Mouse (Mus musculus) stomach, embryonic 14.5 days (tissue): ENCODE data around the gene Acd. TPM values are rescaled to one million over a fixed set of nuclear protein-coding genes. Genes with fewer than 3 reads are reported as not detected.

Experiments
- ATAC-seq: fragments of 200-750 bp; cut with Nextera tagmentation; 2 replicates; pipeline ENCODE4 v1.8.0; 2017; ENCODE audit warnings: low read depth, moderate TSS enrichment; ENCODE audit not compliant: insufficient number of reproducible peaks, insufficient read depth, low FRiP score
- H3K27ac ChIP-seq: fragments of 300-500 bp; sonication (generic); 2 replicates; pipeline ENCODE4 v1.5.1; 2014; ENCODE audit warnings: mild to moderate bottlenecking, low read length, moderate library complexity, mixed read lengths
- H3K27me3 ChIP-seq: fragments of 300-500 bp; sonication (generic); 2 replicates; pipeline ENCODE4 v1.6.1; 2014; ENCODE audit warnings: low read length, control low read depth, mixed read lengths; ENCODE audit not compliant: control insufficient read depth, insufficient read depth
- H3K36me3 ChIP-seq: fragments of 300-500 bp; sonication (generic); 2 replicates; pipeline ENCODE4 v1.6.1; 2014; ENCODE audit warnings: mild to moderate bottlenecking, control low read depth, low read length, moderate library complexity, mixed read lengths; ENCODE audit not compliant: control insufficient read depth, insufficient read depth
- H3K4me1 ChIP-seq: fragments of 300-500 bp; sonication (generic); 2 replicates; pipeline ENCODE4 v1.6.1; 2014; ENCODE audit warnings: low read length, control low read depth, mixed read lengths; ENCODE audit not compliant: control insufficient read depth, insufficient read depth
- H3K4me2 ChIP-seq: fragments of 300-500 bp; sonication (generic); replicated peaks from 2 replicates; pipeline ENCODE4 v1.6.1; 2014; ENCODE audit warnings: low read depth, low read length, control low read depth
- H3K4me3 ChIP-seq: fragments of 300-500 bp; sonication (generic); 2 replicates; pipeline ENCODE4 v1.5.1; 2014; ENCODE audit warnings: low read depth, low read length, control low read depth
- H3K9ac ChIP-seq: fragments of 300-500 bp; sonication (generic); replicated peaks from 2 replicates; pipeline ENCODE4 v1.6.1; 2014; ENCODE audit warnings: low read depth, mild to moderate bottlenecking, control low read depth, low read length, moderate library complexity, mixed read lengths
- H3K9me3 ChIP-seq: fragments of 300-500 bp; sonication (generic); 2 replicates; pipeline ENCODE4 v1.6.1; 2016; ENCODE audit warnings: low read depth, low read length, control low read depth; ENCODE audit not compliant: control insufficient read depth
- WGBS: fragments of 180-500 bp; shearing (Covaris S2); extraction: QIAGEN DNeasy Blood & Tissue Kit; methylation state at CpG from one replicate; pipeline ENCODE4 v1.1.7; 2014; 5-methylcytosine and 5-hydroxymethylcytosine counted together
- polyA plus RNA-seq: library from polyadenylated mRNA; unstranded; fragments of >200 nt; fragmentation: Nextera tagmentation; extraction: Ambion mirVana; gene quantifications from 2 replicates; pipeline ENCODE4 v1.2.1, GENCODE M21; 2014

Gene Acd
- polyA plus RNA-seq, 1 experiment from 2014 or later: 63.5 TPM

GRCm38 (mm10) chr8:105719637-105720036, 18.7 kb upstream of the Acd start:
- Histone ChIP-seq H3K27ac (no peak overlapping the region), H3K9me3 (no peaks in the 10 kb centered on the region), H3K36me3 (peaks cover 5% of the 10 kb centered on the region; the same call in 1 of the 2 replicates), H3K9ac (no peak overlapping the region), H3K27me3 (no peaks in the 10 kb centered on the region), H3K4me2 (no peak overlapping the region), H3K4me1 (no peaks in the 10 kb centered on the region), H3K4me3 (no peak overlapping the region)
- 87% methylated on average over 4 of the region's 4 CpGs for WGBS
- no peak for ATAC-seq

GRCm38 (mm10) chr8:105716302-105716945, 15.5 kb upstream of the Acd start:
- WGBS: 88% methylated on average over 15 of the region's 15 CpGs
- Histone ChIP-seq H3K36me3 (peaks cover 5% of the 10 kb centered on the region; the same call in 1 of the 2 replicates), H3K27ac (no peak overlapping the region), H3K9ac (no peak overlapping the region), H3K27me3 (no peaks in the 10 kb centered on the region), H3K4me3 (no peak overlapping the region), H3K4me1 (no peaks in the 10 kb centered on the region), H3K4me2 (no peak overlapping the region), H3K9me3 (no peaks in the 10 kb centered on the region)
- ATAC-seq: no peak

- ATAC-seq: no peak; the same call in 1 of the 2 replicates
- Histone ChIP-seq H3K4me1 (no peaks in the 10 kb centered on the region), H3K36me3 (0 out of 2 replicates have a peak, but pooled peaks cover 5% of the 10 kb centered on the region), H3K9ac (no peak overlapping the region), H3K4me2 (no peak overlapping the region), H3K4me3 (no peak overlapping the region), H3K9me3 (no peaks in the 10 kb centered on the region), H3K27ac (peak overlapping the region; percentile 67; the same call in 1 of the 2 replicates), H3K27me3 (no peaks in the 10 kb centered on the region)
- 62% methylated on average over 6 of the region's 6 CpGs for WGBS
Observed at GRCm38 (mm10) chr8:105715042-105715441, 14.1 kb upstream of the Acd start.

GRCm38 (mm10) chr8:105714139-105714538, 13.2 kb upstream of the Acd start:
- Histone ChIP-seq H3K4me1 (no peaks in the 10 kb centered on the region), H3K4me3 (no peak overlapping the region)
- WGBS: 9% methylated on average over 3 of the region's 3 CpGs

GRCm38 (mm10) chr8:105712286-105712685, 11.4 kb upstream of the Acd start:
- 79% methylated on average over 3 of the region's 3 CpGs for WGBS
- no peak overlapping the region for H3K9ac ChIP-seq
- peaks cover 2% of the 10 kb centered on the region; the same call in 1 of the 2 replicates for H3K4me1 ChIP-seq
- H3K4me2 ChIP-seq: no peak overlapping the region
- H3K4me3 ChIP-seq: no peak overlapping the region
- ATAC-seq: no peak
- H3K27me3 ChIP-seq: no peaks in the 10 kb centered on the region
- 0 out of 2 replicates have a peak, but pooled peaks cover 5% of the 10 kb centered on the region for H3K36me3 ChIP-seq
- H3K9me3 ChIP-seq: no peaks in the 10 kb centered on the region
- no peak overlapping the region for H3K27ac ChIP-seq

More at GRCm38 (mm10) chr8:105714139-105714538, 13.2 kb upstream of the Acd start:
- no peaks in the 10 kb centered on the region for H3K9me3 ChIP-seq
- 0 out of 2 replicates have a peak, but pooled peaks cover 5% of the 10 kb centered on the region for H3K36me3 ChIP-seq
- H3K27me3 ChIP-seq: no peaks in the 10 kb centered on the region
- H3K4me2 ChIP-seq: no peak overlapping the region
- H3K9ac ChIP-seq: no peak overlapping the region
- 0 out of 2 replicates have a peak, but pooled peaks have one; percentile 21 for ATAC-seq
- H3K27ac ChIP-seq: no peak overlapping the region

GRCm38 (mm10) chr8:105709317-105709716, 8.4 kb upstream of the Acd start:
- Histone ChIP-seq H3K9me3 (no peaks in the 10 kb centered on the region), H3K4me1 (peaks cover 11% of the 10 kb centered on the region; the same call in 1 of the 2 replicates), H3K36me3 (no peaks in the 10 kb centered on the region; the same call in 1 of the 2 replicates), H3K4me2 (no peak overlapping the region), H3K27ac (no peak overlapping the region), H3K9ac (no peak overlapping the region), H3K27me3 (no peaks in the 10 kb centered on the region), H3K4me3 (no peak overlapping the region)
- ATAC-seq: no peak
- WGBS: 77% methylated on average over 13 of the region's 14 CpGs

GRCm38 (mm10) chr8:105708675-105709074, 7.8 kb upstream of the Acd start:
- Histone ChIP-seq H3K4me1 (peaks cover 11% of the 10 kb centered on the region; the same call in 1 of the 2 replicates), H3K9ac (no peak overlapping the region), H3K4me3 (no peak overlapping the region), H3K9me3 (no peaks in the 10 kb centered on the region), H3K27ac (no peak overlapping the region), H3K4me2 (no peak overlapping the region), H3K36me3 (peaks cover 1% of the 10 kb centered on the region; the same call in 1 of the 2 replicates), H3K27me3 (no peaks in the 10 kb centered on the region)
- 92% methylated on average over 8 of the region's 8 CpGs for WGBS
- no peak for ATAC-seq

- peaks cover 5% of the 10 kb centered on the region for H3K36me3 ChIP-seq
- no peaks in the 10 kb centered on the region for H3K27me3 ChIP-seq
- ATAC-seq: peak; percentile 80
- peak within 1 kb of the TSS; percentile 57; the same call in 1 of the 2 replicates for H3K9ac ChIP-seq
- under 1% methylated on average over 55 of the region's 55 CpGs for WGBS
- peaks cover 11% of the 10 kb centered on the region; the same call in 1 of the 2 replicates for H3K4me1 ChIP-seq
- peak within 1 kb of the TSS; percentile 94 for H3K4me2 ChIP-seq
- no peaks in the 10 kb centered on the region for H3K9me3 ChIP-seq
- peak within 1 kb of the TSS; percentile 87 for H3K4me3 ChIP-seq
- H3K27ac ChIP-seq: no peak within 1 kb of the TSS; the same call in 1 of the 2 replicates
Observed at GRCm38 (mm10) chr8:105707498-105708403, 6.8 kb upstream of the Acd start, which contains the start of the genes 4933405L10Rik and Enkd1. 4933405L10Rik (plus strand) TSS chr8:105707655. Enkd1 (minus strand) TSS chr8:105708210.
